Mouse (Mus musculus): ENCODE data around the gene Ccdc146. TPM values are rescaled to one million over a fixed set of nuclear protein-coding genes. Genes with fewer than 3 reads are reported as not detected.

Ccdc146 gene
- not detected in 2 replicates for polyA plus RNA-seq (2012; ENCODE audit: low replicate concordance)

DNA sequence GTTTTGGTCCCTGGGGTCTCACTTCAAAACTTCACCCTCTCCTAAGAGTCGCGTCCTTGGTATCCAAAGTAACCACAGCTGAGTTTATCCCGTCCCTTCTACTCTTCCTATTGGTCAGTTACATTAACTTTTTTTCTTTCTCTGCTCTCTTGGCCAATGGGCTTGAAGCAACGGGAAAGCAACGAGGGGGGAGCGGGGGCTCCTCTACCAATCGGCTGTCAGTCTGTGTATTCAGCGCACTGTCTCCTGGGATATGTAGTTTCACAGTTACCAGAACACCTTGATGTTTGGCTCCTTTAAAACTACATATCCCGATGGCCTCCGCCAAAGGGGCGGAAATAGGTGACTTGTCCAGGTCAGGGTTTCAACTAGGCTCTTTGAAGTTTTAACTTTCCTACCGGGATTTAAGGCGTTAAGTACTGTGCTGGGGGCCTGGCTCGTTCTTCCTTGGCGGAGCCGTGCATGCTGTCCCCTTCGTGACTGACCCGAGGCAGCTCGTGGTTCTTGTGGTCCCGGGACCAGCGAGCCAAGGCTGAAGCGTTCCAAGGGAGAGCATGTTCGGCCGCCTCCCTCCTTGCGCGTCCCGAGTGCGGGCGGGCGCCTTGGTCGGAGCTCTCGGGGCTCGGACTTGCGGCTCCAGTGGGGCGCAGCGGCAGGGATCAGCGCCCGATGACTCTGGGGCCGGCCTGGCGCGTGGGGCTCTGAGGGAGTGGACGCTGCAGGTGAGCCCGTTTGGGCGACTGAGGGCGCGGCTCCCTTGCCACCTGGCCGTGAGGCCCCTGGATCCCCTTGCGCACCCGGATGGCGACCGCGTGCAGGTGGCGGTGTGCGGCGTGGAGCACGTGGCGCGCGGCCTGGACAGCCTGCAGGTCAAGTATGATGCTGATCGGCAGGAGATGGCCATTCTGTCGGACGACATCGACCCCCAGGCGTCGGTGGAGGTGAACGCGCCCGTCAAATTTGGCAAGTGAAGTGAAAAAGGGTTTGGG, at the start of gene Ccdc146, which contains the start of gene Fam185a:
Ccdc146 (minus strand) TSS at position 64 of the 989 bp plus-strand sequence.
Fam185a (plus strand) TSS at position 345 of the 989 bp plus-strand sequence.

DNA sequence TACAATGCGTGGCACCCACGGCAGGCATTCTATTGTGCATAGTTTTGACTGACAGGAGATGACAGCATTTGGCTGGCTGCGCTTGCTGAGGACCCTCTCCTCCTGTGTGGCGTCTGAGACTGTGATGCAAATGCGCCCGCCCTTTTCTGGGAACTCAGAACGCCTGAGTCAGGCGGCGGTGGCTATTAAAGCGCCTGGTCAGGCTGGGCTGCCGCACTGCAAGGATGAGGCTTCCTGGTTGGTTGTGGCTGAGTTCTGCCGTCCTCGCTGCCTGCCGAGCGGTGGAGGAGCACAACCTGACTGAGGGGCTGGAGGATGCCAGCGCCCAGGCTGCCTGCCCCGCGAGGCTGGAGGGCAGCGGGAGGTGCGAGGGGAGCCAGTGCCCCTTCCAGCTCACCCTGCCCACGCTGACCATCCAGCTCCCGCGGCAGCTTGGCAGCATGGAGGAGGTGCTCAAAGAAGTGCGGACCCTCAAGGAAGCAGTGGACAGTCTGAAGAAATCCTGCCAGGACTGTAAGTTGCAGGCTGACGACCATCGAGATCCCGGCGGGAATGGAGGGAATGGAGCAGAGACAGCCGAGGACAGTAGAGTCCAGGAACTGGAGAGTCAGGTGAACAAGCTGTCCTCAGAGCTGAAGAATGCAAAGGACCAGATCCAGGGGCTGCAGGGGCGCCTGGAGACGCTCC, 51.8 kb downstream of the Ccdc146 start, which contains the start of gene Fgl2:
Fgl2 (plus strand) TSS at position 150 of the 687 bp plus-strand sequence.

Other genes with a start within 250 kb of the Ccdc146 start
- gene Gsap, start 238.4 kb downstream of the Ccdc146 start, polyA plus RNA-seq (2012; ENCODE audit: low replicate concordance) = 3.3 and 5.1 TPM in 2 replicates
- gene Fgl2, start 52.0 kb downstream of the Ccdc146 start, polyA plus RNA-seq (2012; ENCODE audit: low replicate concordance) = 2.2 and 4.5 TPM in 2 replicates
- gene Fam185a, start 281 bp upstream of the Ccdc146 start, polyA plus RNA-seq (2012; ENCODE audit: low replicate concordance) = 3.0 TPM in 2 replicates
- gene Lrrc17, start 118.9 kb upstream of the Ccdc146 start, polyA plus RNA-seq (2012; ENCODE audit: low replicate concordance) = not detected in 2 replicates
- gene Fbxl13, start 221.0 kb upstream of the Ccdc146 start, polyA plus RNA-seq (2012; ENCODE audit: low replicate concordance) = 0.07 TPM in 1 of 2 replicates, not detected in the other
- gene Armc10, start 221.1 kb upstream of the Ccdc146 start, polyA plus RNA-seq (2012; ENCODE audit: low replicate concordance) = 48.3 and 54.9 TPM in 2 replicates

Measured in leukemia stem cell, adult 10-12 weeks (primary cell).